Mouse (Mus musculus): ENCODE measurements around the gene Lrrc55.

Gene Lrrc55

DNA sequence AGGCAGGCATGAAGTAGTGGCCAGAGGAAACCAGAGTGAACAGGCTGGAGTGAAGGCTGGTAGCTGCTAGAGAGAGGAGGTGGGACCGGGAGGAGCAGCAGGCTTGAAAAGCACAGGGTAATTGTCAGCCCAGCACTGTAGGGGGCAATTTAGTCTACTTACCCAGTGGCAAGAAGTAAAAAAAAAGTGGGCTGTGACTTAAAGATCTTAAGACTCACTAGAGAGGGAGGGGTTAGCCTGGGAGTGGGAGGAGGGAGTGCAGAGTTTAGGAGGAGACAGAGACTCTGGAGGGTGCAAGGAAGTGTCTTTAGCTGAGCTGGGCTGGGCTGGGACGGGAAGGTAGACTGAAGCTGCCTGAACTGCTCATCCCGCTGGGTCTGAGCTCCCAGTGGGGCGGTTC is 60.9 kb downstream of the Lrrc55 start, which contains the start of gene Aplnr:
TSS of gene Aplnr (plus strand) at position 137 of the 400 bp plus-strand sequence.
- in situ Hi-C loops (cut with MboI; ENCODE audit: unreplicated experiment in 2 of 2) = no loop called here

DNA sequence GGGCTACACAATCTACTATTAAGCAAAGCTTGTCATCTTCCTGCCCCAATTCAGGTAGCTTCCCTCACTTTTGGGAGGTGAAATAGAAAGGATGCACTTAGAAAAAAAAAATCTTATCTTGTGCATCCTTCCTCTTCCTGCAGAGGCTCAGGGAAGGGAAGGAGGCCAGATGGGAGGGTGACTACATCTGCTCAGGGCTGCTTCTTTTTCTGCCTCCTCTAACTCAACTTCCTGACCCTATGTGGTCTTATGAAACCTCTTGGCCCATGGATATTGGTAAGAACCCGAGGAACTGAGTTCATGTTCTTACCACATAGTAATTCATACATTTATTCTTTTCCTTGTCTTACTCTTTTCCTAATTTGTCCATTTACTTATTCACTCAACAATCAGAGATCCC is 61.9 kb downstream of the Lrrc55 start:
- in situ Hi-C loops (cut with MboI; ENCODE audit: unreplicated experiment in 2 of 2) = no loop called here

DNA sequence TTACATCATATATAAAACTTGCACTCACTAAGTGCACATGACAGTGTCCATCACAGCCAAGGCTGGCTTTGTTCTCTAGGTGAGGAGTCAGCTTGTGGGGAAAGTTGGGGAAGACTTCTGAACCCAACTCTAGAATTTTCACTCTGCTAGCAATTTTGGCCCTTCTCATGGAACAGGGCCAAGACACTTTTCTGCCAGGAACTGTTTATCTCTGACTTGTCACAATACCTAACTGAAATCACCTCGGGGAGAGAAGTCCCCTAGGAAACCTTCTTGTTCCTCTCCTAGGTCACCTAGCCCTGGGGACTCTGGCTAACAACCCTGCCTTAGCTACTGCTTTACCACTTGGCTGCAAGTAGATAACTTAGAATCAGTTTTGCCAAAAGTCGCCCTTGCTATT is 64.8 kb downstream of the Lrrc55 start:
- in situ Hi-C loops (cut with MboI; ENCODE audit: unreplicated experiment in 2 of 2) = no loop called here

DNA sequence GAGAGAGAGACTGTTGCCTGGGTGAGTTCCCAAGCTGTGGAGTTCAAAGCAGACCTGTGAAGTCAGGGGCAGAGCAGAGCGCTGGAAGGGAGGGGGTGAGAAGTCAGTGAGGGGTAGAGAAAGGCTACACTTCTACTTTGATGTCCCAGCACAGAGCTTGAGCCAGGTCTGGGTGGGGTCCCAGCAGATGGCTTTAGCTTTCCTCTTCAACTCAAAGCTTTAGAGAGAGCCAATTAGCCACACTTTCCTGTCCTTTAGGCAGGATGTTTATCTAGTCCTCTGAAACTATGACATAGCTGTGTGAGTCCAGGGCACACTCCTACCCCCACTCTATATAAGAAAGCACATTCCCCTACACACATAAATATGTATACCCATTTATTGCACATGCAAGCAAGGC is 65.3 kb downstream of the Lrrc55 start:
- in situ Hi-C loops (cut with MboI; ENCODE audit: unreplicated experiment in 2 of 2) = no loop called here

DNA sequence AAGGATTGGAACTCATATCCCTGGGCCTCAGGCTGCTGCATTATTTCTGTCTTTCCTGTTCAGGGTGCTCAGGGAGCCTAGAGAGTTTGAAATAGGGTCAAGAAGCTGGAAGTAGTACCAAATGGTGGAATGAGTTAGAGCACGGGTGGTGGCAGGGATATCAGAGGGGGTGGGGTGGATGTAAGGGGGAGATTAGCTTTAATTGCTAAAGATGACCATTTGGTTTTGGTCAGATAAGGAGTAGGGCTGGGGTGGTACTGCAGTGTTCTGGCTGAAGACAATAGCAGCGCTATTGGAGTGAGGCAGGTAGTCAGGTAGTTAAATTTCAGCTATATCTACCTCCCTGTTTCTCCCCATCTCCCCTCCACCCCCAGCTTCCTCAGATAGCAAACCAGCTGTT is 65.8 kb downstream of the Lrrc55 start:
- in situ Hi-C loops (cut with MboI; ENCODE audit: unreplicated experiment in 2 of 2) = no loop called here

DNA sequence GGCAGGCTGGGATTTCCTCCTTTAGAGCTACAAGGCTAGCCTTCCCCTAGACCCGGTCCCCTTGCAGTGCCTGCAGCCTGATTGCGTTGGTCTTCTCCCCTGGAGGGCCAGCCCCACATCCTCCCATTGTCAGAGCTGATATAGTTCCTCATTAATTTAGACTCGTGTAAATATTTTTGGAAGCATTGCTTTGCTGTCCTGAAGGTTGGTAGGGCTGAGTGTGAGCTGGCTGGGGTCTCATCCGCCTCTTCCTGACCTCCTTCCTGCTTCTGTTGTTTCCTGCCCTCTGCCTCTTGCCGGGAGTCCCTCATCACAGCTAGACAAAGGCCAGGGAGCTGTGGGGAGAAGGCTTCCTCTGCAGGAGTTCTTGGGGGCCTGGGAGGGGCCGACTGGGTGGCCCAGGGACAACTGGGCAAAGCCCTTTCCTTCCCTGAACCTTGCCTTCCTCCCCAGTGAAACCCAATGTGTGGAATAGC is 67.5 kb downstream of the Lrrc55 start:
- in situ Hi-C loops (cut with MboI; ENCODE audit: unreplicated experiment in 2 of 2) = loop anchor here (10.0 kb wide), 2 partner anchors 175 to 235 kb away; no protein-coding TSS in a partner anchor

DNA sequence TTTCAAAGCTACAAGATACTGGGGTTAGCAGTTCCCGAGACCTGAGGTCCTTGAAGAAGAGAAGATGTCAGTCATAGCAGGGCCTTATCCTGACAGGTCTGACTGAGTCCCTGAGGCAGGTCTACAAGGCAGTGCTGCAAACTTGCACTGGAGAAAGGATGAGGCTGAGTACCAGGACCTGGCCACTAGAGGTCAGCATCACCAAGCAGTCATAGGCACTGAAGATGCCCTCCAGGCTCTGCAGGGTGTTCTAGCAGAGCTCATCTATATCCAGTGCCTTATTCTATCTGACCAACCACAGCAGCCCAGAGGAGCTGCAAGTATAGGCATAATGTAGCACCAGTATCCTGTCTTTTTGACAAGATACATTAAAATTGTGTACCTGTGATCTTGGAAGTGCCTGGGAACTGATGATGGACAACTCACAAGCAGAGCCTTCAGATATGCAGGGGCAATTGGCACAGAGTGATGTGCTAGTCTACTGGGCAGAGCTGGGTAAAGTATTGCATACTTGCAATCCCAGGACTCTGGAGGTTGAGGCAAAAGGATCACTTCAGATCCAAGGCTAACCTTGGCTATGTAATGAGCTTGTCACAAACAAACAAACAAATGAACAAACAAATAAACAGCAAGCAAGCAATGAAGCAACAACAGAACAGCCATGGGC is 73.0 kb downstream of the Lrrc55 start:
- in situ Hi-C loops (cut with MboI; ENCODE audit: unreplicated experiment in 2 of 2) = loop anchor here (5.0 to 25.0 kb wide), 5 partner anchors 123 to 1338 kb away; partner anchors contain the start of genes Olfr1065 (in 1 of the 2) and Olfr1066 (in 1 of the 2)

DNA sequence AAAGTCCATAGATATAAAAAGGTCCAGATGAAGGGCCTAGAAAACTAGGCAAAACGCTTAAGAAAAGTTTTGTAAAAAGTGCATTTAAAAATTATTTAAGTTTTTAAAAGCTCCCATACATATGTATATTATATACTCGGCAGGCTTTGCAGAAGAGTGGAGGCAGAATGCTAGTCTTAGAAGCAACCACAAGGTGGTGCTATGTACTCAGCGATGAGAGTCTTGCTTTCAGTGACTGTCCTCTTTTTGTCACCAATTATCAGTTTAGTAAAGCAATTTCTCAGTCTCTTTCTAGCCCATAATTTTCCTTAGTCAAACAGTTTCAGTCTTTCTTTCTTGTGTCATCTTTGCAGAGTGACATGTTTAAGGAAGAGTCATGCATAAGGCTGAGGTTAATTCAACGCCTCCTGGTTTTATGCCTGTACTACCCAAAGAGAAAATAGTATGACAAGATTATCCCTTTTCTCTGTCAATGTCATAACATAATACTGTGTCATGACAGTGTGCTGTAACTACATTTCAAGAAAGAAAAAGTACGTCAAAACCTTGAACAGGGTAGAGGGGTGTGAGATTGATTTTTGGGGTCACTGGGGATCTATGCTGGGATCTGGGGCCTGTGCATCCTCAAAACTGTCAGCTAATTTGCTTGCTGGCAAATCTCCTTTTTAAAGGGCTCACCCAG is 73.7 kb downstream of the Lrrc55 start:
- in situ Hi-C loops (cut with MboI; ENCODE audit: unreplicated experiment in 2 of 2) = loop anchor here (5.0 to 25.0 kb wide), 5 partner anchors 124 to 1339 kb away; partner anchors contain the start of genes Olfr1065 (in 1 of the 2) and Olfr1066 (in 1 of the 2)
